Mouse (Mus musculus): ENCODE measurements around the gene Traf5.

The Traf5 gene

GRCm38 (mm10) chr1:191964773-191965481, 127.4 kb downstream of the Traf5 start:
- peak; percentile 77 for DNase-seq (ENCODE audit: low spot score)

GRCm38 (mm10) chr1:191963948-191964772, 128.2 kb downstream of the Traf5 start:
- DNase-seq (ENCODE audit: low spot score): peak; percentile 94

- DNase-seq (ENCODE audit: low spot score): no peak
These were observed 128.9 kb downstream of the Traf5 start for GRCm38 (mm10) chr1:191963413-191963812.

GRCm38 (mm10) chr1:191960946-191961345, 131.4 kb downstream of the Traf5 start:
- no peak for DNase-seq (ENCODE audit: low spot score)

- no peak for DNase-seq (ENCODE audit: low spot score)
These were observed 135.0 kb downstream of the Traf5 start for GRCm38 (mm10) chr1:191957321-191957720.

- peak; percentile 64 for DNase-seq (ENCODE audit: low spot score)
These were observed 135.5 kb downstream of the Traf5 start for GRCm38 (mm10) chr1:191956871-191957270.

GRCm38 (mm10) chr1:191956261-191956660, 136.1 kb downstream of the Traf5 start:
- no peak for DNase-seq (ENCODE audit: low spot score)

- DNase-seq (ENCODE audit: low spot score): no peak
These were observed 137.3 kb downstream of the Traf5 start for GRCm38 (mm10) chr1:191955101-191955500.

GRCm38 (mm10) chr1:191952733-191953335, 139.5 kb downstream of the Traf5 start:
- no peak for DNase-seq (ENCODE audit: low spot score)

- no peak for DNase-seq (ENCODE audit: low spot score)
These were observed 141.7 kb downstream of the Traf5 start for GRCm38 (mm10) chr1:191950611-191951010.

- no peak for DNase-seq (ENCODE audit: low spot score)
These were observed 143.8 kb downstream of the Traf5 start for GRCm38 (mm10) chr1:191948600-191948999.

- no peak for DNase-seq (ENCODE audit: low spot score)
These were observed 144.6 kb downstream of the Traf5 start for GRCm38 (mm10) chr1:191947796-191948195.
